In genomic region chr2:101885768-101886438, GRCm38 (mm10) we compare ENCODE assay signal across 8 mouse cellular contexts. TPM values are rescaled to one million over a fixed set of nuclear protein-coding genes. Genes with fewer than 3 reads are reported as not detected.
A peak's percentile ranks its signal among the peaks of the same experiment; 100 is the strongest.
DNase-seq lines count a peak whose midpoint lies in the region; ATAC-seq lines count a peak whose summit lies in the region.

Commd9 (plus strand) TSS chr2:101886247.

- H3K27ac ChIP-seq in brown adipose tissue, adult 24 weeks (replicated peaks; ENCODE audit: low read depth, low read length): peak within 1 kb of the TSS; percentile 47; the same call in 1 of the 2 replicates
- no peak within 1 kb of the TSS for H3K27ac ChIP-seq in heart, embryonic 13.5 days (replicated peaks)
- peak within 1 kb of the TSS; percentile 61; the same call in 1 of the 2 replicates for H3K27ac ChIP-seq in liver, embryonic 12.5 days
- no peak within 1 kb of the TSS for H3K27ac ChIP-seq in stomach, embryonic 15.5 days

- H3K4me2 ChIP-seq in heart, embryonic 13.5 days: peak within 1 kb of the TSS; percentile 83
- H3K4me2 ChIP-seq in liver, embryonic 12.5 days: peak within 1 kb of the TSS; percentile 81
- H3K4me2 ChIP-seq in stomach, embryonic 15.5 days: peak within 1 kb of the TSS; percentile 69

- peaks cover 4% of the 10 kb centered on the region; the same call in 1 of the 2 replicates for H3K4me1 ChIP-seq in brown adipose tissue, adult 24 weeks (ENCODE audit: control insufficient read depth, insufficient read depth, insufficient read length, low read length)
- H3K4me1 ChIP-seq in heart, embryonic 13.5 days: peaks cover 17% of the 10 kb centered on the region
- H3K4me1 ChIP-seq in liver, embryonic 12.5 days: peaks cover 21% of the 10 kb centered on the region
- 0 out of 2 replicates have a peak, but pooled peaks cover 2% of the 10 kb centered on the region for H3K4me1 ChIP-seq in stomach, embryonic 15.5 days

- DNase-seq in CD4-positive, CD25-positive, alpha-beta regulatory T cell, adult 2 months (ENCODE audit: low read depth, low spot score): peak; percentile 96
- peak; percentile 54 for DNase-seq in fat pad, adult 2 months (ENCODE audit: extremely low read depth, low read depth, low spot score)
- DNase-seq in kidney, postnatal 10 days: peak; percentile 97
- DNase-seq in natural killer cell, adult 2 months (ENCODE audit: low spot score in 2 of 2): peak; percentile 92 to 95

- H3K9me3 ChIP-seq in heart, embryonic 13.5 days: no peaks in the 10 kb centered on the region
- no peaks in the 10 kb centered on the region for H3K9me3 ChIP-seq in liver, embryonic 12.5 days (replicated peaks)
- no peaks in the 10 kb centered on the region for H3K9me3 ChIP-seq in stomach, embryonic 15.5 days

- peak within 1 kb of the TSS; percentile 81 for H3K4me3 ChIP-seq in brown adipose tissue, adult 24 weeks (ENCODE audit: insufficient read depth, low read depth, low read length)
- peak within 1 kb of the TSS; percentile 85 for H3K4me3 ChIP-seq in heart, embryonic 13.5 days
- peak within 1 kb of the TSS; percentile 79 for H3K4me3 ChIP-seq in liver, embryonic 12.5 days
- H3K4me3 ChIP-seq in stomach, embryonic 15.5 days (replicated peaks): peak within 1 kb of the TSS; percentile 75

- 0 out of 2 replicates have a peak, but pooled peaks cover 4% of the 10 kb centered on the region for H3K27me3 ChIP-seq in heart, embryonic 13.5 days (replicated peaks)
- no peaks in the 10 kb centered on the region for H3K27me3 ChIP-seq in liver, embryonic 12.5 days (replicated peaks)
- H3K27me3 ChIP-seq in stomach, embryonic 15.5 days (replicated peaks): no peaks in the 10 kb centered on the region

- H3K9ac ChIP-seq in heart, embryonic 13.5 days: peak within 1 kb of the TSS; percentile 89
- peak within 1 kb of the TSS; percentile 77 for H3K9ac ChIP-seq in liver, embryonic 12.5 days
- H3K9ac ChIP-seq in stomach, embryonic 15.5 days: peak within 1 kb of the TSS; percentile 40; the same call in 1 of the 2 replicates

- peaks cover 6% of the 10 kb centered on the region for H3K36me3 ChIP-seq in heart, embryonic 13.5 days
- no peaks in the 10 kb centered on the region for H3K36me3 ChIP-seq in liver, embryonic 12.5 days
- H3K36me3 ChIP-seq in stomach, embryonic 15.5 days: no peaks in the 10 kb centered on the region

- ATAC-seq in heart, embryonic 13.5 days (ENCODE audit: extremely low read depth, insufficient number of reproducible peaks, low FRiP score, low TSS enrichment): peak; percentile 90
- peak; percentile 98 for ATAC-seq in liver, embryonic 12.5 days
- ATAC-seq in stomach, embryonic 15.5 days (ENCODE audit: insufficient read depth, low FRiP score, low read depth): peak; percentile 96

- WGBS in heart, embryonic 13.5 days: 12% methylated on average over 22 of the region's 22 CpGs
- WGBS in liver, embryonic 12.5 days (ENCODE audit: insufficient replicate concordance): 9% methylated on average over 22 of the region's 22 CpGs
- WGBS in stomach, embryonic 15.5 days: 12% methylated on average over 22 of the region's 22 CpGs

RNA-seq across cellular contexts. Expression of gene Commd9, which starts in this region (rescaled TPM):
- polyA plus RNA-seq in brown adipose tissue, adult 24 weeks (2012; ENCODE audit: insufficient read depth, insufficient read length, missing spikeins): 33.1 and 39.2 TPM in 2 replicates
- 51.3 and 55.9 TPM in 2 replicates for polyA plus RNA-seq in heart, embryonic 13.5 days (2015; fragmentation: Nextera tagmentation; extraction: Ambion mirVana)
- polyA plus RNA-seq in liver, embryonic 12.5 days (2016; fragmentation: Nextera tagmentation; extraction: Ambion mirVana): 28.8 and 29.0 TPM in 2 replicates
- 54.1 and 58.1 TPM in 2 replicates for polyA plus RNA-seq in stomach, embryonic 15.5 days (2015; fragmentation: Nextera tagmentation; extraction: Ambion mirVana)

Comparison
In these comparisons a context has a peak if more than half of its experiments do, and no peak if none do; other contexts are left out.
1. H3K27ac ChIP-seq: peak in brown adipose tissue, adult 24 weeks (single experiment) and liver, embryonic 12.5 days (single experiment); none in heart, embryonic 13.5 days (single experiment) and stomach, embryonic 15.5 days (single experiment).
2. Peak in every context shown above with its lines, with median percentiles within 50 percentile points of each other: DNase-seq, H3K4me3 ChIP-seq, ATAC-seq, H3K4me2 ChIP-seq and H3K9ac ChIP-seq.